Mouse (Mus musculus) layer of hippocampus, adult 18-20 months (tissue): ENCODE measurements at regions not wholly inside any gene's neighbourhood (a gene's known extent, or its start where the extent isn't known, plus 50 kb on each side); places are given as distances from the start of the nearest gene placed in this dataset.
"Not testable (repeated sequence)": the region's sequence is repeated elsewhere in the genome, so short reads cannot be mapped to it uniquely, and the experiment has no call there.

Source experiments
- DNase-seq, 2 experiments: peaks; one replicate each; pipeline ENCODE4 v3.0.0; 2022; ENCODE audit warnings: low spot score in 2 of 2

- no peak for DNase-seq
Observed at GRCm38 (mm10) chr16:15129806-15130205, 187.5 kb upstream of the Gm21897 start.

- DNase-seq, result no peak
Observed at GRCm38 (mm10) chr16:15157852-15158251, 159.4 kb upstream of the Gm21897 start.

- DNase-seq, result no peak
Observed at GRCm38 (mm10) chr16:15175516-15175915, 141.7 kb upstream of the Gm21897 start.

GRCm38 (mm10) chr16:15185714-15186113 is 131.5 kb upstream of the Gm21897 start:
- no peak for DNase-seq

GRCm38 (mm10) chr16:15194926-15195711 is 122.1 kb upstream of the Gm21897 start:
- DNase-seq, result no peak

- DNase-seq, result not testable (repeated sequence)
Observed at GRCm38 (mm10) chr16:15195931-15196330, 121.3 kb upstream of the Gm21897 start.

- DNase-seq, result no peak
Observed at GRCm38 (mm10) chr16:15196855-15197254, 120.4 kb upstream of the Gm21897 start.

GRCm38 (mm10) chr16:15215921-15216320 is 101.3 kb upstream of the Gm21897 start:
- no peak for DNase-seq

GRCm38 (mm10) chr16:15220961-15221547 is 96.2 kb upstream of the Gm21897 start:
- no peak for DNase-seq

GRCm38 (mm10) chr16:15237836-15238235 is 79.4 kb upstream of the Gm21897 start:
- no peak for DNase-seq

- no peak for DNase-seq
Observed at GRCm38 (mm10) chr16:15238449-15238848, 78.8 kb upstream of the Gm21897 start.

- DNase-seq, result no peak
Observed at GRCm38 (mm10) chr16:15250186-15250585, 67.1 kb upstream of the Gm21897 start.

- DNase-seq, result no peak
Observed at GRCm38 (mm10) chr16:15251686-15252085, 65.6 kb upstream of the Gm21897 start.

- DNase-seq, result no peak
Observed at GRCm38 (mm10) chr16:15252666-15253347, 64.5 kb upstream of the Gm21897 start.

GRCm38 (mm10) chr16:15253348-15253693 is 63.9 kb upstream of the Gm21897 start:
- DNase-seq, result no peak

GRCm38 (mm10) chr16:15254669-15255068 is 62.6 kb upstream of the Gm21897 start:
- DNase-seq, result no peak

GRCm38 (mm10) chr16:15259474-15259873 is 57.8 kb upstream of the Gm21897 start:
- no peak for DNase-seq

GRCm38 (mm10) chr16:15260069-15260468 is 57.2 kb upstream of the Gm21897 start:
- DNase-seq, result no peak
